Mouse (Mus musculus) cerebellum, adult 2 months (tissue): ENCODE data around the gene Synj2bp. TPM values are rescaled to one million over a fixed set of nuclear protein-coding genes. Genes with fewer than 3 reads are reported as not detected.
A peak's percentile ranks its signal among the peaks of the same experiment; 100 is the strongest.
"Not testable (repeated sequence)": the region's sequence is repeated elsewhere in the genome, so short reads cannot be mapped to it uniquely, and the experiment has no call there.

Source experiments
- DNase-seq, 2 experiments: peaks; one replicate each; pipeline ENCODE4 v3.0.0; 2021
- H3K27ac ChIP-seq: fragments of 200-500 bp; 2 replicates; pipeline ENCODE4 v1.5.1; 2012; ENCODE audit warnings: low read length, control low read depth, inconsistent platforms; ENCODE audit not compliant: insufficient read depth
- H3K27me3 ChIP-seq: fragments of 200-500 bp; 2 replicates; pipeline ENCODE4 v1.6.1; 2012; ENCODE audit warnings: inconsistent platforms, mild to moderate bottlenecking, low read length, moderate library complexity; ENCODE audit not compliant: control insufficient read depth, insufficient read depth
- H3K4me1 ChIP-seq: fragments of 200-500 bp; 2 replicates; pipeline ENCODE4 v1.6.1; 2011; ENCODE audit warnings: low read length; ENCODE audit not compliant: control insufficient read depth, insufficient read depth
- H3K4me3 ChIP-seq: fragments of 200-500 bp; replicated peaks from 2 replicates; pipeline ENCODE3; 2011; ENCODE audit warnings: mild to moderate bottlenecking, low read depth, low read length, control low read depth; ENCODE audit not compliant: insufficient read depth
- CTCF ChIP-seq: fragments of 200-500 bp; IDR thresholded peaks from 2 replicates; pipeline ENCODE4 v1.5.1; 2011; ENCODE audit warnings: low read depth, mild to moderate bottlenecking, control low read depth, low read length, moderate library complexity, borderline replicate concordance; ENCODE audit not compliant: insufficient read depth
- POLR2A ChIP-seq: fragments of 200-500 bp; IDR thresholded peaks from 2 replicates; pipeline ENCODE4 v1.6.1; 2011; ENCODE audit warnings: low read length, control low read depth, borderline replicate concordance; ENCODE audit not compliant: insufficient read depth
- WGBS: fragments of 180-500 bp; shearing (Covaris S2); methylation state at CpG from one replicate; pipeline ENCODE4 v1.1.7; 2018; 5-methylcytosine and 5-hydroxymethylcytosine counted together
- polyA plus RNA-seq: library from polyadenylated mRNA; depleted of rRNA; stranded (reverse); fragments of >200 nt; gene quantifications from 2 replicates; pipeline ENCODE4 v1.2.3, GENCODE M21; 2012; rRNA removed

Gene Synj2bp
- polyA plus RNA-seq, 1 experiment: 30.3 TPM

DNA sequence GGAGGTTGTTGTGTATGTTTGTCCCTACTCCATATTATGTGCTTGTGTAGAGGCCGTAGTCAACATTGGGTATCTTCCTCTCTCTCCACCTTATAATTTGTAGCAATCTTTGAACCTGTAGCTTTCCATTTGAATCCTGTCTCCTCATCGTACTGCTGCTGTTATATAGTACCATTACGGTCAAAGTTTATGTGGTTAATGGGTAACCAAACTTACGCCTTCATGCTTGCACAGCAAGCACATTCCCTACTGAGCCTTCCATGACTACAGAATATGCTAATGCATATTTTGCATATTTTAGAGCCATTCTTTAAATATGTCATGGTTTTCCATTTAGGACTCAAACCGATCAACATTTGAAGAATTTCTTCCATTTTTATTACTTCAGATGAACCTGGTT is 42.2 kb downstream of the Synj2bp start:
- TF ChIP-seq POLR2A (no peak), CTCF (no peak)
- no peak for DNase-seq
- 94% methylated on average over 5 of the region's 5 CpGs for WGBS
- Histone ChIP-seq H3K27ac (no peak overlapping the region), H3K27me3 (no peaks in the 10 kb centered on the region), H3K4me1 (no peaks in the 10 kb centered on the region), H3K4me3 (no peak overlapping the region)

GRCm38 (mm10) chr12:81485311-81485710 is 47.4 kb downstream of the Synj2bp start:
- H3K27me3 ChIP-seq: no peaks in the 10 kb centered on the region
- no peak overlapping the region for H3K27ac ChIP-seq
- H3K4me1 ChIP-seq: no peaks in the 10 kb centered on the region
- TF ChIP-seq POLR2A (no peak), CTCF (no peak)
- WGBS: 52% methylated on average over 6 of the region's 6 CpGs
- peak in 1 of 2 experiments; percentile 25 for DNase-seq
- H3K4me3 ChIP-seq: peak overlapping the region; percentile 82

DNA sequence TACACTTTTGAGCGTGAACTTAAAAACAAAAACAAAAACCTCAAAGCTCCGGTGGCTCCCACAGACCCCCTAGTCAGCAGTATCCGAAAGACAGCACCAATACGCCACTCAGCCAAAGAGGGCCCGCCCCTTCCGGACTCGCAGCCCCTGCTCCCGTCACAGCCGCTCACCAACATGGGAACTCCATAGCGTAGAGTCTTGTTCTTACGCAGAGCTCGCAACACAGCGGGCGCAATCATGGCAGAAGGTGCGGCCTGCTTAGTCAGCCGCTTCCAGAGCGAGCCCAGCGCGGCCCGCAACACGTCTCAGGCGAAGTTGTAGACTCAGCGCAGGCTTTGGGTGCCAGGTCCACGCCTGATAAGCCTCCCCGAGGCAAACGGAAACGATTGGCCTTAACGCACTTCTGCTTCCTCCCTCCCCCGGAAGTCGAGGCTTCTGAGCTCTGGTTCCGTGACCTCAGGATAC is 48.0 kb downstream of the Synj2bp start, which contains the start of gene Cox16:
Gene Cox16 (minus strand): TSS at position 401 of the 465 bp plus-strand sequence.
- under 1% methylated on average over 31 of the region's 31 CpGs for WGBS
- peak within 1 kb of the TSS; percentile 82 for H3K4me3 ChIP-seq
- no peaks in the 10 kb centered on the region for H3K27me3 ChIP-seq
- no peaks in the 10 kb centered on the region for H3K4me1 ChIP-seq
- peak; percentile 87 to 91 for DNase-seq
- peak within 1 kb of the TSS; percentile 81 for H3K27ac ChIP-seq
- TF ChIP-seq CTCF (no peak), POLR2A (peak; percentile 70; the same call in 1 of the 2 replicates)

- TF ChIP-seq POLR2A: no peak
- TF ChIP-seq CTCF: no peak
- Histone ChIP-seq H3K27ac (no peak overlapping the region), H3K27me3 (no peaks in the 10 kb centered on the region), H3K4me1 (no peaks in the 10 kb centered on the region), H3K4me3 (peak overlapping the region; percentile 82)
- 1% methylated on average over 7 of the region's 7 CpGs for WGBS
- no peak for DNase-seq
Measured at GRCm38 (mm10) chr12:81484212-81484611, 48.5 kb downstream of the Synj2bp start.

DNA sequence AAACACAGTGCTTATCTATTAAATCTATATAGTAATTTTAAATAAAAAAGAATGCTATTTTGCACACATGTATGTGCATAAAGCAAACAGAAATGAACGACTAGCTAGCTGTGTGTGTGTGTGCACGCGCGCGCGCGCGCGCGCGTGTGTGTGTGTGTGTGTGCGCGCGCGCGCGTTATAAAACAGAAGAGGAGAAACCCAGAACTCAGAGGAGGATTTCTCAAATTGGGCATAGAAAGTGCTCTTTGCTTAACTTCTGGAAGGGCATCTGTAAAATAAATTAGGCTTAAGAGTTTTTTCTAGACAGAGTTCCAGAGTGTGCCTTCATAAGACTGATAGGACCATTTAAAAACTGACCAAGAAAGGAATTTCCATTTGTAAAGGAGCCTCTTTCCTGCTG is 49.1 kb downstream of the Synj2bp start:
- 18% methylated on average over 17 of the region's 17 CpGs for WGBS
- no peaks in the 10 kb centered on the region for H3K27me3 ChIP-seq
- H3K27ac ChIP-seq: no peak overlapping the region
- peak overlapping the region; percentile 82 for H3K4me3 ChIP-seq
- peak in 1 of 2 experiments; percentile 37 for DNase-seq
- TF ChIP-seq CTCF: no peak
- TF ChIP-seq POLR2A: no peak
- H3K4me1 ChIP-seq: no peaks in the 10 kb centered on the region

- 95% methylated on average over 7 of the region's 7 CpGs for WGBS
- not testable (repeated sequence) for DNase-seq, H3K4me1 ChIP-seq, H3K27ac ChIP-seq, H3K27me3 ChIP-seq, H3K4me3 ChIP-seq
Measured at GRCm38 (mm10) chr12:81459051-81459450, 73.7 kb downstream of the Synj2bp start.

Other genes starting within 250 kb of the Synj2bp start
- gene Slc8a3, start 199.7 kb downstream of the Synj2bp start, polyA plus RNA-seq: 23.4 and 24.2 TPM in 2 replicates
- gene Gm4787, start 153.4 kb downstream of the Synj2bp start, polyA plus RNA-seq: 2.2 and 2.5 TPM in 2 replicates
- 1.8 and 1.9 TPM in 2 replicates for gene Adam4, start 111.0 kb downstream of the Synj2bp start, polyA plus RNA-seq
- 63.1 and 70.0 TPM in 2 replicates for gene Cox16, start 47.8 kb downstream of the Synj2bp start, polyA plus RNA-seq
- 22.6 and 23.7 TPM in 2 replicates for gene Gm20498, start within 50 bp of the Synj2bp start, polyA plus RNA-seq
- 0.67 and 0.74 TPM in 2 replicates for gene Adam21, start 35.6 kb upstream of the Synj2bp start, polyA plus RNA-seq
- gene Med6, start 62.1 kb upstream of the Synj2bp start, polyA plus RNA-seq: 29.3 and 31.8 TPM in 2 replicates
- 43.5 and 43.8 TPM in 2 replicates for gene Ttc9, start 98.3 kb upstream of the Synj2bp start, polyA plus RNA-seq
- 14.4 and 15.5 TPM in 2 replicates for gene Map3k9, start 248.3 kb upstream of the Synj2bp start, polyA plus RNA-seq